Mouse (Mus musculus) kidney, postnatal 10 days (tissue): ENCODE measurements around the gene Abcg4.

ENCODE experiments used
- DNase-seq: peaks from one replicate; pipeline ENCODE4 v3.0.0; 2021; ENCODE audit warnings: mixed read lengths

The Abcg4 gene

GRCm38 (mm10) chr9:44234479-44235427 is 53.7 kb downstream of the Abcg4 start:
- DNase-seq, result peak; percentile 77

- peak; percentile 99 for DNase-seq
Observed at GRCm38 (mm10) chr9:44233802-44234478, 54.5 kb downstream of the Abcg4 start, which contains the start of gene Cbl. Cbl (minus strand) TSS chr9:44234049.

- no peak for DNase-seq
Observed at GRCm38 (mm10) chr9:44233021-44233801, 55.2 kb downstream of the Abcg4 start.

DNA sequence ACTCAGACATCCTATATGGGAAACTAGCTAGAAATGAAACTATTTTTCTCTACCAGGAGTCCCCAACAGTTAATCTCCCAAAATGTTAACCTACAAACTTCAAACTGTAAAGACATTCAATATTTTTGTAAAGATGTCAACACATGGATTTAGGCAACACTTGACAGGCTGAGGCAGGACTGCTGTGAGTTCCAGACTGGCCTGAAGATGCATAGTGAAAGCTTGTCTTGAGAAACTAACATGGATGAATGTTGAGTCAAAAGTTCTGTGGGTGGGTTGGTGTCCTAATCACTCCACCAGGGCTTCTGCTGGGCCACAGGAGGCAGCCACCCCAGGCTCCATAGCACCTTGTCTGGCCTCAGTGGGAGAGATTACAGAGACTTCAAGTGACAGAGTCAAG is 56.8 kb downstream of the Abcg4 start:
- DNase-seq, result no peak

DNA sequence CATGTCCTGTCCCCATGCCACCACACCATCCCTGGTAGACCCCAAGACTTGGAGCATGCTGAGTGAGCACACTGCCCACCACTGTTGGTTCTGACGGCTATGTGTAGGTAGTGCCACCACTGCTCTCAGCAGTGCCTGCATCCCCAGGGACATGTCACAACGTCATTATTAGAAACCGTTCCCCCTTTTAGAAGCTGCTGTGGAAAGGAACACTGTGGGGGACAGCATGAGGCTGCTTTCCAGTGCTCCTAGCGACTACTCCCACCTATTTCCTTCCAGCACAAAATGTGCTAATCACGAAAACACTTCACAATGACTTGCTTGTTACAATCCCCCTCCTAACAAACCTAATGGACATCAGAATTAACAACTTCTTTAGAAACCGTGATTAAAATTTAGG is 62.4 kb downstream of the Abcg4 start:
- no peak for DNase-seq
